Mouse (Mus musculus): Measurements from ENCODE around the gene Gpr157. TPM values are rescaled to one million over a fixed set of nuclear protein-coding genes. Genes with fewer than 3 reads are reported as not detected.

Gpr157 gene
- total and polyA plus RNA-seq, 3 experiments, result 0.19 to 0.88 TPM; not detected in 1

DNA sequence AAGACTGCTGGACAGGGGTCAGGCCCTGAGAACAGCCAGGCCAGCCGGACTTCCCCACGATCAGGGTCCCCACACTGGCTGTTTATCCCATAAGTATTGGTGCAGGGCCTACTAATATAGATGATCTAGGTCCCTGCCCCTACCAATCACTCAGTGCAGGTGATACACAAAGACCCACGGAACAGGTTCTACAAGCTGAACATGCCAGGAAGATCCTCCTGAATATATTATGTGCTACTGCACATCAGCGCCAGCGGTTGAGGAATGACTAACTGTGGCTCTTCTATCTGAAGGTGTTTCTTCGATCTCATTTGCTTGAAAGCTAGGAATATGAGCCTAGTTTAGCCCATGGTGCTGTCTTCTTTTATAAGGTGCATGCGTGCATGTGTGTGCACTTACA lies 11.8 kb upstream of the Gpr157 start:
- H3K9ac ChIP-seq (ENCODE audit: control insufficient read depth, low read depth, low read length, poor library complexity, severe bottlenecking), result no peak overlapping the region
- no peak for TF ChIP-seq ZKSCAN1 (IDR thresholded peaks at IDR 0.05; ENCODE audit: low read depth, low read length)
- no peak for TF ChIP-seq MYC (IDR thresholded peaks at IDR 0.05; ENCODE audit: low read depth, low read length)
- TF ChIP-seq BHLHE40 (IDR thresholded peaks at IDR 0.05; ENCODE audit: borderline replicate concordance, low read depth, low read length), result no peak
- no peak for TF ChIP-seq USF2 (IDR thresholded peaks at IDR 0.05; ENCODE audit: borderline replicate concordance in 1 of 2, insufficient read depth in 1 of 2, low read depth in 1 of 2, low read length in 2 of 2)
- TF ChIP-seq ZC3H11A (IDR thresholded peaks at IDR 0.05; ENCODE audit: low read depth, low read length), result no peak
- TF ChIP-seq UBTF (IDR thresholded peaks at IDR 0.05; ENCODE audit: borderline replicate concordance, insufficient read depth, low read depth, low read length), result no peak
- TF ChIP-seq NRF1 (IDR thresholded peaks at IDR 0.05; ENCODE audit: insufficient read depth, low read depth, low read length, poor library complexity, severe bottlenecking), result no peak
- no peak for TF ChIP-seq CHD1 (IDR thresholded peaks at IDR 0.05; ENCODE audit: low read depth, low read length)
- H3K27me3 ChIP-seq (ENCODE audit: control insufficient read depth in 1 of 2, insufficient read depth in 2 of 2, low read length in 2 of 2), result no peaks in the 10 kb centered on the region; a peak in 3 of 4 replicates
- no peaks in the 10 kb centered on the region for H3K36me3 ChIP-seq (ENCODE audit: control insufficient read depth in 1 of 2, insufficient read depth in 2 of 2, low read length in 2 of 2)
- no peak for DNase-seq (ENCODE audit: low read depth, low spot score)
- no peak overlapping the region for H3K4me3 ChIP-seq (ENCODE audit: control insufficient read depth in 1 of 2, insufficient read depth in 1 of 2, low read depth in 2 of 2, low read length in 2 of 2)
- H3K9me3 ChIP-seq (replicated peaks; ENCODE audit: insufficient read depth, low read length), result no peaks in the 10 kb centered on the region
- H3K79me2 ChIP-seq (ENCODE audit: control insufficient read depth, insufficient read depth, low read length, poor library complexity), result no peaks in the 10 kb centered on the region
- no peaks in the 10 kb centered on the region for H3K4me1 ChIP-seq (ENCODE audit: control insufficient read depth in 1 of 2, insufficient read depth in 2 of 2, low read length in 2 of 2)
- no peak overlapping the region for H3K27ac ChIP-seq (ENCODE audit: control insufficient read depth, low read depth, low read length)

DNA sequence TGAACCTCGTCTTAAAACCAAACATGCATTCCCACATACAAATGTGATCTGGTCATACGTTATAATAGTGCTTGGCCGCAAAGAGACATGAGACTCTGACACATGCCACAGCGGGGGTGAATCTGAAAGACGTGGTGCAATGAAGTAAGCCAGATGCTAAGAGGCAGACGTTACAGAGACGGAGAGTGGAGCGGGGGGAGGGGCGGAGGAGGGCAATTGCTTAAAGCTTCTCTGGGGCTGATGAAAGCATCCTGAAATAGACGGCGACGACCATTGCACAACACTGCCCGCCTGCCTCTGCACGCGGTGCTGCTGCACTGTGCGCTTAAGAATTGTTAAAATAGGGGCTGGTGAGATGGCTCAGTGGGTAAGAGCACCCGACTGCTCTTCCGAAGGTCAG lies 11.0 kb upstream of the Gpr157 start:
- Histone ChIP-seq H3K9ac (ENCODE audit: control insufficient read depth, low read depth, low read length, poor library complexity, severe bottlenecking) (no peak overlapping the region), H3K27ac (ENCODE audit: control insufficient read depth, low read depth, low read length) (no peak overlapping the region), H3K27me3 (ENCODE audit: control insufficient read depth in 1 of 2, insufficient read depth in 2 of 2, low read length in 2 of 2) (no peaks in the 10 kb centered on the region; a peak in 2 of 4 replicates), H3K4me1 (ENCODE audit: control insufficient read depth in 1 of 2, insufficient read depth in 2 of 2, low read length in 2 of 2) (no peaks in the 10 kb centered on the region), H3K79me2 (ENCODE audit: control insufficient read depth, insufficient read depth, low read length, poor library complexity) (no peaks in the 10 kb centered on the region), H3K36me3 (ENCODE audit: control insufficient read depth in 1 of 2, insufficient read depth in 2 of 2, low read length in 2 of 2) (no peaks in the 10 kb centered on the region), H3K9me3 (replicated peaks; ENCODE audit: insufficient read depth, low read length) (no peaks in the 10 kb centered on the region), H3K4me3 (ENCODE audit: control insufficient read depth in 1 of 2, insufficient read depth in 1 of 2, low read depth in 2 of 2, low read length in 2 of 2) (no peak overlapping the region)
- TF ChIP-seq TBP (IDR thresholded peaks at IDR 0.05; ENCODE audit: low read depth, low read length) (0 out of 2 replicates have a peak, but pooled peaks have one; percentile 17), MXI1 (IDR thresholded peaks at IDR 0.05; ENCODE audit: low read depth, low read length) (no peak)
- DNase-seq (ENCODE audit: low read depth, low spot score), result no peak

- H3K4me1 ChIP-seq (ENCODE audit: control insufficient read depth in 1 of 2, insufficient read depth in 2 of 2, low read length in 2 of 2), result no peaks in the 10 kb centered on the region
- TF ChIP-seq HCFC1 (IDR thresholded peaks at IDR 0.05; ENCODE audit: low read depth, low read length) (no peak), MYC (IDR thresholded peaks at IDR 0.05; ENCODE audit: low read depth, low read length) (no peak), TAL1 (IDR thresholded peaks at IDR 0.05; ENCODE audit: low read length) (no peak), ZMIZ1 (IDR thresholded peaks at IDR 0.05; ENCODE audit: low read depth, low read length) (no peak), KAT2A (conservative IDR thresholded peaks at IDR 0.05; ENCODE audit: low read depth, low read length) (no peak), EP300 (IDR thresholded peaks at IDR 0.05; ENCODE audit: low read depth in 1 of 2, low read length in 2 of 2) (no peak), POLR2AphosphoS5 (IDR thresholded peaks at IDR 0.05; ENCODE audit: borderline replicate concordance, low read depth, low read length) (no peak), MAZ (IDR thresholded peaks at IDR 0.05; ENCODE audit: low read depth, low read length) (no peak), MAX (IDR thresholded peaks at IDR 0.05; ENCODE audit: low read length) (no peak), NELFE (IDR thresholded peaks at IDR 0.05; ENCODE audit: low read depth, low read length) (no peak), RAD21 (IDR thresholded peaks at IDR 0.05; ENCODE audit: low read depth, low read length) (no peak), POLR2AphosphoS2 (IDR thresholded peaks at IDR 0.05; ENCODE audit: low read length) (no peak), CTCF (IDR thresholded peaks at IDR 0.05 in 2 of 3, conservative IDR thresholded peaks at IDR 0.05 in 1 of 3; ENCODE audit: control insufficient read depth in 1 of 3, insufficient read depth in 1 of 3, low read depth in 2 of 3, low read length in 3 of 3, poor library complexity in 1 of 3, severe bottlenecking in 1 of 3) (no peak), SIN3A (IDR thresholded peaks at IDR 0.05; ENCODE audit: low read length) (no peak), USF2 (IDR thresholded peaks at IDR 0.05; ENCODE audit: borderline replicate concordance in 1 of 2, insufficient read depth in 1 of 2, low read depth in 1 of 2, low read length in 2 of 2) (no peak), GABPA (IDR thresholded peaks at IDR 0.05; ENCODE audit: low read depth, low read length) (no peak), JUND (IDR thresholded peaks at IDR 0.05; ENCODE audit: low read depth, low read length) (no peak)
- H3K36me3 ChIP-seq (ENCODE audit: control insufficient read depth in 1 of 2, insufficient read depth in 2 of 2, low read length in 2 of 2), result no peaks in the 10 kb centered on the region
- no peak overlapping the region for H3K4me3 ChIP-seq (ENCODE audit: control insufficient read depth in 1 of 2, insufficient read depth in 1 of 2, low read depth in 2 of 2, low read length in 2 of 2)
- no peak overlapping the region for H3K9ac ChIP-seq (ENCODE audit: control insufficient read depth, low read depth, low read length, poor library complexity, severe bottlenecking)
- H3K9me3 ChIP-seq (replicated peaks; ENCODE audit: insufficient read depth, low read length), result no peaks in the 10 kb centered on the region
- no peak overlapping the region for H3K27ac ChIP-seq (ENCODE audit: control insufficient read depth, low read depth, low read length)
- DNase-seq (ENCODE audit: low read depth, low spot score), result no peak
- no peaks in the 10 kb centered on the region for H3K79me2 ChIP-seq (ENCODE audit: control insufficient read depth, insufficient read depth, low read length, poor library complexity)
- H3K27me3 ChIP-seq (ENCODE audit: control insufficient read depth in 1 of 2, insufficient read depth in 2 of 2, low read length in 2 of 2), result peaks cover 0 to 3% of the 10 kb centered on the region in 2 experiments; a peak in 3 of 4 replicates
These were observed 8.5 kb upstream of the Gpr157 start for GRCm38 (mm10) chr4:150078646-150079045.

Data from MEL (cell line).